Mouse (Mus musculus): ENCODE measurements around the gene Map2k6. TPM values are rescaled to one million over a fixed set of nuclear protein-coding genes. Genes with fewer than 3 reads are reported as not detected.
"Not testable (repeated sequence)": the region's sequence is repeated elsewhere in the genome, so short reads cannot be mapped to it uniquely, and the experiment has no call there.

Map2k6 gene
- 21.7 and 27.0 TPM in 2 replicates for total RNA-seq (2017)

DNA sequence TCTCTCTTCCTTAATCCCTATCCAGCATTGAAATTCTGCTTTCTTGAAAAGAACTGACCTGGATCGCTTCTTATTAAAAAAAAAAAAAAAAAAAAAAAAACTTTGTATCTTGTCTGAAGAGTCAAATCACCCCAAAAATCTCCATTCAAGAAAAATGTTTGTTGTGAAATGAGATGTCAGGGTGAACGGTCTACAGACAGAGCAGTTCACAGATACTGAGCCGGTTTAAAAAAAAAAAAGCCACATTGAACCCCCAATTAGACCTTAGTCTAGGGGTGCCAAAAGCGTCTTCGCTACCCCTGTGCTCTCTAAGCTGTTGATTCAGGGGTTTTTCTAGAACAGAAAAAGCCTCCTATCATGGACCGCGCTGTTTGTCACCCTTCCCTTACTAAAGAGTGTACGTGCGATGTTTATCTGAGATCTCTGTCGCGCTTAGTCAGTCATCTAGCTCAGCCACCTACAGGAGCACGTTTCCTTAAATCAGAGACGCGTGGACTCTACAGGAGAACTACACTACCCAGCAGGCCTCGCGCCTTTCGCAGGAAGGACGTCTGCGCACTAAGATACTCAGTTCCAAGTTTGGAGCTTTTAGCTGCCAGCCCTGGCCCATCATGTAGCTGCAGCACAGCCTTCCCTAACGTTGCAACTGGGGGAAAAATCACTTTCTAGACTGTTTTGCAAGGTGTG is at the start of gene Map2k6:
TSS of gene Map2k6 (plus strand) at position 570 of the 687 bp plus-strand sequence.
- peak; percentile 97 to 98 for ATAC-seq (replicated peaks in 1 of 2; ENCODE audit: insufficient read depth in 1 of 2, low FRiP score in 2 of 2, low TSS enrichment in 1 of 2, low read depth in 1 of 2, poor library complexity in 2 of 2, severe bottlenecking in 2 of 2)

DNA sequence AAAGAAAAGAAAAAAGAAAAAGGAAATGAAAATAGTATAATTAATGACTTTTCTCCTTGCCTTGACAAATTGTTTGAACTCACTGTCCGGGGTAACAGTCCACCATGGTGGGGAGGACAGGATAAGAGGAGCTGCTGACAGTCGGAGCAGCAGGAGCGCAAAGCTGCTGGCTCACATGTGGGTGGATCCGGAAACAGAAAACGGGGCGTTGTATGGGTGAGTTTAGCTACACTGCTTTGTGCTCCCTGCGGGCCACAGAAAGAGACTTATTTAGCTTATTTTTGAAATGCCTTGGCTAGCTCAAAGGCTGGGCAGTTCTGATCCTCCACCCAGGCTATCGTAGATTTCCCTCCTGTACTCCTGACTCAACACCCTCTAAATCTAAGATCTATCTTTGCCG is 44.7 kb upstream of the Map2k6 start:
- ATAC-seq (replicated peaks in 1 of 2; ENCODE audit: insufficient read depth in 1 of 2, low FRiP score in 2 of 2, low TSS enrichment in 1 of 2, low read depth in 1 of 2, poor library complexity in 2 of 2, severe bottlenecking in 2 of 2): no peak

DNA sequence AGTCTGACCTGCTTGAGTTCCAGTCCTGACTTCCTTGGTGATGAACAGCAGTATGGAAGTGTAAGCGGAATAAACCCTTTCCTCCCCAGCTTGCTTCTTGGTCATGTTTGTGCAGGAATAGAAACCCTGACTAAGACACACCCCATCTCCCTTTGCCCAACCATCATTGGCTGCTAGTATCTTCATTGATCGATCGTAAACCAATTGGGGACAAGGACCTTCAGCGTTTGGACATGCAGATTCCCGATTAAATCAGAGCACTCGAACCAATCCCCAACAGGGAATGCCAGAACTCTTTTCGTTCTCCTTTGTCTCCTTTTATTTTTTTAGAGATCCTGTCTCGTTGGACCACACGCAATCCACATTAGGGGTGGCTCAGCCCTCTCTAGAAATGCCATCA is 43.8 kb upstream of the Map2k6 start:
- ATAC-seq (replicated peaks in 1 of 2; ENCODE audit: insufficient read depth in 1 of 2, low FRiP score in 2 of 2, low TSS enrichment in 1 of 2, low read depth in 1 of 2, poor library complexity in 2 of 2, severe bottlenecking in 2 of 2): not testable (repeated sequence)

DNA sequence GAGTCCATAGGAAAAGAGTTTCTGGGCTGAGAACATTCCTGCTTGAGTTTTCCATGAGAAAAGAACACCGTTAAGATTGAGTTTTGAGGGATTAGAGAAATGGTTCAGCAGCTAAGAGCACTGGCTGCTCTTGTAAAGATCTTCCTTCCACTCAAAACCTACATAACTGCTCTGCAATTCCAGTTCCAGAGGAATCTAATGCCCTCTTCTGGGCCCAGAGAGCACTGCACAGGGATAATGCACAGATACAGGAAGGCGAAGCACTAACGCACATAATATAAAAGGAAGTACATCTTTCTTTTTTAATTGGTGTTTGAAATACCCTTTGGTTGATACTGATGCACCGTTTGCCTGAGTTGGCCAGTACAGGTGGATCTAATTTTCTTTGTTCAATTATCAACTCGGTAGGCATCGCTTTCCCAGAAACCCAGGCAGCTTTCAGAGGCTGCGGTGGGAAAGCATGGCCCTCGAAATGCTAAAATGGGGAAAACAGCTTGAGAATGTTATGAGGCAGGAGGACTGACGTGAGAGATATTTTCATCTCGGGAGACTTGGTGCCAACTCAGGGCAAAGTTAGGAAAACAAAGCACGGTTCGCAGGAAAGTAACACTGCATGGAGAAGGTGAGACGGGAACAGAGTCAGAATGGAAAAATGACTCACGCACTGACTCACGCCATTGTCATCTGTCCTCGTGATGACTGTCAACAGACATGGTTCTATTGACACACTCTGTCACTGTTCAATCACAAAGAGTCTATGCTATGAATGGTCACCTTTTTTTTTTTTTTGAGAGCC is 41.0 kb upstream of the Map2k6 start:
- peak; percentile 60 to 76; a peak in 3 of 4 replicates for ATAC-seq (replicated peaks in 1 of 2; ENCODE audit: insufficient read depth in 1 of 2, low FRiP score in 2 of 2, low TSS enrichment in 1 of 2, low read depth in 1 of 2, poor library complexity in 2 of 2, severe bottlenecking in 2 of 2)

DNA sequence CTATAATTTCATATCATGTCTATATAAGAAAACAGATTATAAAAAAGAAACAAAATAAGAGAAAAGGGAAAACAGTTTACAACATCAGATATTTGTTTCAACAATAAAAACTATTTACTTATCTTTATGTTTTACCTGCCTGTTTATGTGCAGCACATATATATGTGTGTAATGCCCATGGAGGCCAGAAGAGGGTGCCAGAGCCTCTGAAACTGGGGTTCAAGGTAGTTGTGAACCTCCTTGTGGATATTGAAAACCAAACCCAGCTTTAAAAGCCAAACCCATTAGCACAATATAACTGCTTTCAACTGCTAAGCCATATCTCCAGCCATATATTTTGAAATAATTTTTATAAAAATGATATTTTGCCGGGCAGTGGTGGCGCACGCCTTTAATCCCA is 33.9 kb upstream of the Map2k6 start:
- ATAC-seq (replicated peaks in 1 of 2; ENCODE audit: insufficient read depth in 1 of 2, low FRiP score in 2 of 2, low TSS enrichment in 1 of 2, low read depth in 1 of 2, poor library complexity in 2 of 2, severe bottlenecking in 2 of 2): peak; percentile 42 to 62; a peak in 1 of 4 replicates

DNA sequence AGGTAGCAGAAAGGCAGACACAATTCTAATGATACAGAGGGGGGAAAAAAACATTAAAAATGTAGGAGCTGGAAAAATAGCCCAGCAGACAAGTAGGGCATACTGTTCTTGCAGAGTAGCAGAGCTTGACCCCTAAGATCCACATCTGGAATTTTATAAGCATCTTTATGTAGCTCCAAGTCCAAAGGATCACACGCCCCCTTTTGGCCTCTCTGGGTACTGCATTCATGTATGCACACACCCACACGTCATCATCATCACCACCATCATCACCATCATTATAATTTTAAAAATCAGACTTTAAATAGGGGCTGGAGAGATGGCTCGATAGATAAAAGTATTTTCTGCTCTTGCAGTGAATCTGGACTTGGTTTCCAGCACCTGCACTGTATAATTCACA is 32.0 kb upstream of the Map2k6 start:
- no peak for ATAC-seq (replicated peaks in 1 of 2; ENCODE audit: insufficient read depth in 1 of 2, low FRiP score in 2 of 2, low TSS enrichment in 1 of 2, low read depth in 1 of 2, poor library complexity in 2 of 2, severe bottlenecking in 2 of 2)

DNA sequence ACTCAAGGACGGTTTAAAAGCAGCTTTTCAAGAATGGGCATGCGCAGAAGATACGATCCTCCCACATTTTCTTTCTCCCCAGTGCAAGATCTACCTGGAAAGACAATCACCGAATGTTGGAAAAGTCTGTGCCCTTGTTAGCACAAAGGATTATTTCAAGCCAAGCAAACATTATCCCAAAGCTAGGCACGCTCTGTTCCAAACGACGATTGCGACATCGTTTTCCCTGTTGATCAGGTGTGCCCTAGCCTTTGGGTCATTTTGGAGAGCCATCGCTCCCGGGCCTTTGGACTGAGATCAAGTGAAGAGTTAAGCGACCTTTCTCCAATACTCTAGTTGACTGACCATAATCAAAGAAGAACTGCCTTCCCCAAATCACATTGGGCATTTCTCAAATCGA is 31.3 kb upstream of the Map2k6 start:
- ATAC-seq (replicated peaks in 1 of 2; ENCODE audit: insufficient read depth in 1 of 2, low FRiP score in 2 of 2, low TSS enrichment in 1 of 2, low read depth in 1 of 2, poor library complexity in 2 of 2, severe bottlenecking in 2 of 2): no peak

DNA sequence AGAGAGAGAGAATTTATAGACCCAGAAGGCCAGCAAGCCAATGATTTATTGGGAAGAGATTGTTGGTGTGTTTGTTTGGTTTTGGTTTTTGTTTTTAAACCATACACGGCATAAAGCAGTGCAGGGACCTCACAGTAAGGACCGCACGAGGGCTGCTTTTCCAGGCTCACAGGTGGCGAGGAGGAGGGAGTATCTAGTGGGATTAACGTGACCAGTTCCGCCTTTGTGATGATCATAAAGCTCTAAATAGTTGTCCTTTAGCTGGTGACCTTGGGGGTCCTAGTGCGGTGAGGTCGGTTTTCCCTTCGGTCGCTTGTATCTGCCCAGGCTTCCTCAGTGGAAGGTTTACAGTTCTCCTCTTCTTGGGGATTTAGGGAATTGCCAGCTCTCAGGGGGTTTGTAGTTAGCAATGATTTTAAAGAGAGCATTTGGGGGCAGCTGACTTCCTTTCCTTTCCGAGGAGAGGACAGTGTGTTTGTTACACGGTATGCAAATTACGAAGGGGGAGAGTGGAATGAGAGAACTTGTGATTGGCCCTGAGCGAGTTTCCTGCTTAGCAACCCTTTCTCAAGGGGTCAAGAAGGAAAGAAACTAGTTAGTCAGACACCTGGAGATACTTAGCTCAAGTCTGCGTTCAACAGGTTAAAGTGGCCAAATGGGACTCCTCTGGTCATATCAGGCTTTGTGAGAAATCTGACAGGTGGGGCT is 29.5 kb upstream of the Map2k6 start:
- ATAC-seq (replicated peaks in 1 of 2; ENCODE audit: insufficient read depth in 1 of 2, low FRiP score in 2 of 2, low TSS enrichment in 1 of 2, low read depth in 1 of 2, poor library complexity in 2 of 2, severe bottlenecking in 2 of 2): peak in 1 of 2 experiments; percentile 7; a peak in 1 of 4 replicates

DNA sequence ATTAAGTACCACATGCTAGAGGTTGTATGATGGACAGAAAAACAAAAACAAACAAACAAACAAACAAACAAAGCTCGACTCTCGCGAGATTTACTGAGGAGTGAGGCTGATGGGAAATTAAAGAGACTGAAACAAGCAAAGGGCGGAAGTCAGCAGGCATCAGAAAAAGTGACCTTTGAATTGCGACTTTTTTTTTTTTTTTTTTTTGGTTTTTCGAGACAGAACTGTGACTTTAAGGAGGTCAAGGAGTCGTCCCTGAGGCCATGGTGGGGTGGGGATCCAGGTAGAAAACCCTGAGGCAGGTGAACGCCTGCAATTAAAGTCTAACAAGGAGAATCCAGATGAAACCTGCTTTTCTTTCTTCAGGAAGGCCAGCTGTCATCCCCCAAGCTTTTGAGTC is 27.1 kb upstream of the Map2k6 start:
- no peak for ATAC-seq (replicated peaks in 1 of 2; ENCODE audit: insufficient read depth in 1 of 2, low FRiP score in 2 of 2, low TSS enrichment in 1 of 2, low read depth in 1 of 2, poor library complexity in 2 of 2, severe bottlenecking in 2 of 2)

DNA sequence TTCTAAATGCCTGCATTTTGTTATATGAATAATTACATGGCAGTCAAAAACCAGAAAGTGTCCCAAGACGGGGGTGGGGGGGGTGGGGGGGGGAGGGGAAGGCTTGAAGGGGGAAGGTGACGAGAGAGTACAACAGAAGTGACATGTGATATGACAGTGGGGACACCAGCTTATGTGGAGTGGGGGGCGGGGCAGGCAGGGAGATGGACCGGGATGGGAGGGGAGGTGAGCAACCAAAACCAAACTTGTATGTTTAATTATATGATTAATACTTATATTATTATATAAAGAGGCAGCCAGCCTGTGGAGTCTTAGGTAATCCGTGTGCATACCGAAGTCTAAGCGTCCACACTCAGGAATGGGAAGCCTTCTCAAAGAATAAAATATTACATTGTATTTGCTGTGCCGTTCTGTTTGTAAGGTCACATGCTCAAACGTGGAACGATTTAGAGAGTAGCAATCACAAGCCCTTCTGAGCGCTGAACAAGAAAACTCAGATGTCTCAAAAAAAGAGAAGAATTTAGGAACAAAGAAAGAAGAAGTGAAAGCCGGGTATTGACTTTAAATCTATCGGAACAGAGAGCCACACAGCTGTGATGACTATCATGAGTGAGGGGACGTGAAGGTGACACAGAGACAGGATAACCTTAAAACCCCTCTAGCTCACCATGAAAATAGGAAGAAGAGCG is 26.5 kb upstream of the Map2k6 start:
- no peak for ATAC-seq (replicated peaks in 1 of 2; ENCODE audit: insufficient read depth in 1 of 2, low FRiP score in 2 of 2, low TSS enrichment in 1 of 2, low read depth in 1 of 2, poor library complexity in 2 of 2, severe bottlenecking in 2 of 2)

DNA sequence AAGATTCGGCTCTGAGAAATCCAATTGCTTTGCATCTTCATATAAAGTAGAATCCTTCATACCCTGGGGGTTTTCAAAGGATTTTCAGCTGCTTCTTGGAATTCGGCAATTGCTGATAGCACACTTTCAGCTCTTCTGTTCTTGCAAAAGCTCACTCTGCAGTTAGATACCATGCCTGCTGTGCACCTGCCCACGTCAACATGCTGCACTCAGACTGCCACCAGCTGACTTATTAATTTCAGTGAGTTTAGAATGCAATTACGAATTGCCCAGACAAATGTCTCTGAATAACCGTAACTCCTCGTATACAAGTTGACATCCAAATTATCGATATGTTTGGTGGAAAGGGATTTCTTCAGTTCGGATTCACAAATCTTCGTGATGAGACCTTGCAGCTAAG is 24.9 kb upstream of the Map2k6 start:
- ATAC-seq (replicated peaks in 1 of 2; ENCODE audit: insufficient read depth in 1 of 2, low FRiP score in 2 of 2, low TSS enrichment in 1 of 2, low read depth in 1 of 2, poor library complexity in 2 of 2, severe bottlenecking in 2 of 2): no peak

DNA sequence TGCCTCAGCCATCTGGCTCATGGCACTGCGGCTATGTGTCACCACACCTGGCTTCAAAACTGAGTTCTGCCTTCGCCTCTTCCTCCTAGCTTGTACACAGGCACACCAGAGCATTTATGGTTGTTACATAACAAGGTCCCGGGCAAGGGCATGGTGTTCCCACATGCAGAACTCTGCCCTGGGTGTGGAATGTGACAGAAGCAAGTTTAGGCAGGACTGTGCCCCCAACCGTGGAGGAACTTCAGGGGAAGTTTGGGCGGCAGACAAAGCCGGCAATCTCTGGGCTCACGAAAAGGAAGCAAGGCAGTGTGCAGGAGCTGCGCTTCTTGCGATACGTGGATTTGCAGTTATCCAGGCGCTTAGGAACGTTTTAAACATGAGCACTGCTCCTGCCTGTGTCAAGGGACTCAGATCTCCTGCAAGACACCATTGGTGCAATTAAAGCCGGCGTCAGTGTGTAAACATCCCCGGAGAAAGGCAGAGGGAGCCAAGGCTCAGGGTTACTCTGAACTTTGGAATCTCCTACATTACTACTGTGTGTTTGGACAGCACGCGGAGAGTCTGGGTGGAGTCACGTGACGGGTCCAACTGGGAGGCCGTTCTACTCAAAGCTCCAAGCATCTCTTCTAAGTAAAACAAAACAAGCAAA is 19.1 kb upstream of the Map2k6 start:
- ATAC-seq (replicated peaks in 1 of 2; ENCODE audit: insufficient read depth in 1 of 2, low FRiP score in 2 of 2, low TSS enrichment in 1 of 2, low read depth in 1 of 2, poor library complexity in 2 of 2, severe bottlenecking in 2 of 2): peak; percentile 64 to 71

DNA sequence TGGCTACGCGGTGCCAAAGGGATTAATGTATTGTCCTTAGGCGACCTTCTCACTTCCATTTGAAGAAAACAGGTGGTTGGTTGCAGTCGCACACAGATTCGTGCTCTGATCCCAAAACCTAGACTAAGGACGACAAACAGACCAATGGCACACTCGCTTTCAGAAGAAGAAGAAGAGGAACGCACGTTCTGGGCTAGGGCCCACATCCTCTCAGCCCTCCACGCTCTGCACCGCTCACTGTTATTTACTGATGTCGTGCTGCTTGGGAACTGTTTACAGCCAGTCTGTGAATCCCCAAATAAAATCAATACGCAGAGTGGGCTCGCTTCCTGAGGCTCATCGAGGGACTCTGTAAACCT is 18.6 kb upstream of the Map2k6 start:
- ATAC-seq (replicated peaks in 1 of 2; ENCODE audit: insufficient read depth in 1 of 2, low FRiP score in 2 of 2, low TSS enrichment in 1 of 2, low read depth in 1 of 2, poor library complexity in 2 of 2, severe bottlenecking in 2 of 2): peak in 1 of 2 experiments; percentile 64; a peak in 2 of 4 replicates

DNA sequence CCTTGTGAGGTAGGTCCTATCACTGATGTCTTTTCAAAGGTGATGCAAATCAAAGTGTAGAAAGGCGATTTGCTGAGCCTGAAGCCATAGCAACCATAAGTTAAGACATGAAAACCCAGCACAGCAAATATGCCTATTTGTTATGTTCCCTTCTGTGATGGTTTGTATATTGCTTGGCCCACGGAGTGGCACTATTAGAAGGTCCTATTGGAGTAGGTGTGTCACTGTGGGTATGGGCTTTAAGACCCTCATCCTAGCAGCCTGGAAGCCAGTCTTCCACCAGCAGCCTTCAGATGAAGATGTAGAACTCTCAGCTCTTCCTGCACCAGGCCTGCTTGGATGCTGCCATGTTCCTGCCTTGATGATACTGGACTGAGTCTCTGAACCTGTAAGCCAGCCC is 13.4 kb upstream of the Map2k6 start:
- no peak for ATAC-seq (replicated peaks in 1 of 2; ENCODE audit: insufficient read depth in 1 of 2, low FRiP score in 2 of 2, low TSS enrichment in 1 of 2, low read depth in 1 of 2, poor library complexity in 2 of 2, severe bottlenecking in 2 of 2)

DNA sequence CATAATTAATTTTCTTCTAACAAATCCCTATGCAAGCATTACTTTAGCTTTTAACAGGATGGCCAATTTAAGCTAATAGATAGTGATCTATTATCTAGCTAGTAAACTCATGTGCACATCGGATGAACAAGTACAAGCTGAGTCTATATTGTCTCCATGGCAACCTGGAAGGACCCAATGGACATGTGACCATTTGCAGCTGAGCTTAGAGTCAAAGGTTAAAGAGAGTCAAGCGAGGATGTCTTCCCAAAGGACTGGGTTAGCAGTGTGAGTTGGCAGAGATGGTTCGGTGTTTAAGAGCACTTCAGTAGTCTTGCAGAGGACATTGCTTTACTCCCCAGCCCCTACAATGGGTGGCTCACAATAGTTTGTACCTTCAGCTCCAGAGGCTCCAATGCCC is 6.2 kb upstream of the Map2k6 start:
- ATAC-seq (replicated peaks in 1 of 2; ENCODE audit: insufficient read depth in 1 of 2, low FRiP score in 2 of 2, low TSS enrichment in 1 of 2, low read depth in 1 of 2, poor library complexity in 2 of 2, severe bottlenecking in 2 of 2): no peak

DNA sequence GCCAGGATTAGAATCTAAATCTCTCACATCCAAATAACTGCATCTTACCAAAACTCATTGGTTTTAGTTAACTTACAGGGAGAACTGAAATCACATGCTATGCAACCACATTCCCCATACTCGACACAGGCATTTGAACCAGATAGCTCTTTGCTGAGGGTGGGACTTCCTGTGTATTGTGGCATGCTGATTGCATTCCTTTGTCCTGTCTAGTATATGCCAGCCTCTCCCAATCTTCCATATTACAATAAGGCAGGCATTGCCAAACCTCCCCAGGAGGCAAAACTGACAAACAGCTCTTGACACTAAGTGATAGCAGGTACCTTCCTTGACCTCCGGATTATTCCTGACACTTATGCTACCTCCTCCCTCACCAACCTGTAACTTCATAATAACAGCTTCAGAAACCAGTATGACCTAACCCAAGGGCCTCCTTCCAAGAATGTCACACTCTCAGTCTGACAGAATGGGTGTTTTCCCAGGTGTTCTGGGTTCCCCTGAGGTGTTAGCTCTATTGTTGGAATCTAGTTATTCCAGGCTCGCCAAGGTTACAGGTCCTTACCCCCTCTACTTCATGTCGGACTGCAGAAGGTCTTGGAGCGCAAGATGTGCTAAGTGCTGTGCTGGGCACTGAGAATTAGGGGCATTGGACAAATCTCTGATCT is 4.0 kb upstream of the Map2k6 start:
- no peak for ATAC-seq (replicated peaks in 1 of 2; ENCODE audit: insufficient read depth in 1 of 2, low FRiP score in 2 of 2, low TSS enrichment in 1 of 2, low read depth in 1 of 2, poor library complexity in 2 of 2, severe bottlenecking in 2 of 2)

DNA sequence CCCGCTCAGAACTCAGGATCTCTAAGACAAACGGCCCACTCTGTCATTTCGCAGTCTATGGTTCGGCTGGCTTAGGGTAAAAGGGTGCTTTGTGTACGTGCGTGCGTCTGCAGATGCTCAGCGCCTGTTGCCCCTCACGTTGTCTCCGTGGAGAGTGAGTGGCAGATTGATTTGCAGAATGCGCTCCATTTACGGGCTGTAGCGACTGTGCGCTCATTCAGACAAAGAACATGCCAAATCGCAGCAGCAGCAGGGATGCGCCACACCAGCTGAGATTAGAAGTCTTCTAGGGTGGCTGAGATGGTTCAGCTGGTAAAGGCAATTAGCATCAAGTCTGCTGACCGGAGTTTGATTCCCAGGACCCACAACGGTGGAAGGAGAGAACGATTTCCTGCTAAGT is 2.8 kb upstream of the Map2k6 start:
- ATAC-seq (replicated peaks in 1 of 2; ENCODE audit: insufficient read depth in 1 of 2, low FRiP score in 2 of 2, low TSS enrichment in 1 of 2, low read depth in 1 of 2, poor library complexity in 2 of 2, severe bottlenecking in 2 of 2): no peak

All from hematopoietic stem cell, adult 5-6 weeks (primary cell).